Mouse (Mus musculus) right cerebral cortex, adult 18-20 months (tissue): ENCODE results near the gene Setd6.

Experiments used
- DNase-seq: peaks from one replicate; pipeline ENCODE4 v3.0.0; 2022; ENCODE audit warnings: mixed read lengths

Gene Setd6

GRCm38 (mm10) chr8:95715676-95716531 lies at the start of gene Setd6:
Gene Setd6, plus strand, starts transcription at chr8:95715881.
- DNase-seq: peak; percentile 89

- DNase-seq: no peak
Measured at GRCm38 (mm10) chr8:95668163-95668958, 47.3 kb upstream of the Setd6 start.

GRCm38 (mm10) chr8:95669967-95670366 lies 45.7 kb upstream of the Setd6 start:
- no peak for DNase-seq

GRCm38 (mm10) chr8:95671861-95672260 lies 43.8 kb upstream of the Setd6 start:
- DNase-seq: no peak

GRCm38 (mm10) chr8:95672811-95673210 lies 42.9 kb upstream of the Setd6 start:
- DNase-seq: no peak

- DNase-seq: no peak
Measured at GRCm38 (mm10) chr8:95676631-95677030, 39.0 kb upstream of the Setd6 start, which contains the start of gene Ndrg4. Gene Ndrg4, plus strand, starts transcription at chr8:95676980.

GRCm38 (mm10) chr8:95677591-95678023 lies 38.1 kb upstream of the Setd6 start:
- DNase-seq: peak; percentile 34

- peak; percentile 77 for DNase-seq
Measured at GRCm38 (mm10) chr8:95678024-95678611, 37.6 kb upstream of the Setd6 start.

GRCm38 (mm10) chr8:95688073-95688672 lies 27.5 kb upstream of the Setd6 start:
- DNase-seq: peak; percentile 85

GRCm38 (mm10) chr8:95690929-95691541 lies 24.6 kb upstream of the Setd6 start:
- DNase-seq: no peak

GRCm38 (mm10) chr8:95694631-95695030 lies 21.1 kb upstream of the Setd6 start:
- peak; percentile 77 for DNase-seq

- no peak for DNase-seq
Measured at GRCm38 (mm10) chr8:95696661-95697060, 19.0 kb upstream of the Setd6 start.

- peak; percentile 88 for DNase-seq
Measured at GRCm38 (mm10) chr8:95697128-95697527, 18.6 kb upstream of the Setd6 start.

GRCm38 (mm10) chr8:95698179-95698578 lies 17.5 kb upstream of the Setd6 start:
- no peak for DNase-seq

- peak; percentile 91 for DNase-seq
Measured at GRCm38 (mm10) chr8:95700282-95700681, 15.4 kb upstream of the Setd6 start.

GRCm38 (mm10) chr8:95701809-95702208 lies 13.9 kb upstream of the Setd6 start:
- no peak for DNase-seq

- DNase-seq: peak; percentile 96
Measured at GRCm38 (mm10) chr8:95702480-95703446, 12.9 kb upstream of the Setd6 start.

- peak; percentile 89 for DNase-seq
Measured at GRCm38 (mm10) chr8:95703461-95704260, 12.0 kb upstream of the Setd6 start.

GRCm38 (mm10) chr8:95704538-95704937 lies 11.1 kb upstream of the Setd6 start:
- no peak for DNase-seq

GRCm38 (mm10) chr8:95709579-95709978 lies 6.1 kb upstream of the Setd6 start:
- no peak for DNase-seq
